Mouse (Mus musculus) adrenal gland, postnatal 36 days (tissue): ENCODE results near the gene Gdpd4. TPM values are rescaled to one million over a fixed set of nuclear protein-coding genes. Genes with fewer than 3 reads are reported as not detected.

Experiments
- DNase-seq, 2 experiments: peaks; one replicate each; pipeline ENCODE4 v3.0.0; 2021; ENCODE audit warnings: mixed read lengths in 1 of 2
- total RNA-seq, 2 experiments: library from RNA; stranded (reverse); gene quantifications; 2 replicates each; pipeline ENCODE4 v1.2.3; 2021

The Gdpd4 gene
- total RNA-seq, 2 experiments from 2014 or later: not detected

DNA sequence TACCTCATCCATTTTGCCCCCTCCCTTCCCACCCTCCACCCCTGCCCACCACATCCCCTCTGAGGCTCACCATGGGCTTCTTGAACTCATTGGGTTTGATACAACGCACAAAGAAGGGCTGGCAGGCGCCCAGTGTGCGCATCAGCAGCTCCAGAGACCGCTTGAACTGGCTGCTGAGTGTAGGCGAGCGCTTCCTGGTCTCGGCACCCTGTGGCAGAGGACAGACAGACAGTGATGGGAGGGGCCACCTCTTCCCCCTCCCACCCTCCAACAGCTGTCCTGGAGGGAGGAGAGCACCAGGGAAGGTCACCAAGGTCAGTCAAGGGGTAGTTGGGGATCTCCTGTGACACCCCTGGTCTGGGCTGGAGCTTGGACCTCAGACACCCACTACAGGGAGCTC, 165.6 kb downstream of the Gdpd4 start:
- no peak for DNase-seq

DNA sequence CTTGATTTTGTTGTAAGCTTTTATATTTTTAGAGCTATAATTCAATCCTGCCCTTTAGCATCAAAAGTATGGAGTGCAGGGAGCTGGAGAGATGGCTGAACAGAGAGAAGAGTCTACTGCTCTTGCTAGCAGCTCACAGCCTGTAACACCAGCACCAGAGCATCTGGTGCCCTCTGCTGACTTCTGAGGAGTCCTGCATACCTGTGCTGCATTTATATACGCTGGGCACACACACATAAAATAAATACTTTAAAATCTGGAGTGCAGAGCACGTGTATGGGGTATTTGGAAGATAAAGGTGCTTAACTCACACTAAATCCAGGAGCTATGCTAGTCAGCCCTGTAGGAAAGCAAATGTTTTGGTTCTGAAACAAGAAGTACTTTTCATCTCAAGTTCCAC, 166.6 kb downstream of the Gdpd4 start:
- no peak for DNase-seq

DNA sequence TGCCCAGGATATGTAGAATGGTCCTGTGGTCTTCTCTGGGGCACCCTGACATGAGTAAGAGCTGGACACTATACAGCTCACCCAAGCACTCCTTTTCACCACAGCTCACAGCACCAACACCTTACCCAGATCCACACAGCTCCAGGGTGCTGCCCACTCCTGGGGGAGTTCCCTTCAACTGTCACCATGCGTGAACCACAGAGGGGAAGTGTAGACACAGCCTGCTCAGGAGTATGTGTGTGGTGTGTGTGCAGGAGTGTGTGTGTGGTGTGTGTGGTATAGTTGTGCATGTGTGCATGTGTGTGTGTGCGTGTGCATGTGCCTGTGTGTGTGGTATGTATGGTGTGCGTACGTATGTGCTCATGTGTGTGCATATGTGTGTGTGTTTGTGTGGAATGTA, 176.1 kb downstream of the Gdpd4 start:
- DNase-seq: no peak

DNA sequence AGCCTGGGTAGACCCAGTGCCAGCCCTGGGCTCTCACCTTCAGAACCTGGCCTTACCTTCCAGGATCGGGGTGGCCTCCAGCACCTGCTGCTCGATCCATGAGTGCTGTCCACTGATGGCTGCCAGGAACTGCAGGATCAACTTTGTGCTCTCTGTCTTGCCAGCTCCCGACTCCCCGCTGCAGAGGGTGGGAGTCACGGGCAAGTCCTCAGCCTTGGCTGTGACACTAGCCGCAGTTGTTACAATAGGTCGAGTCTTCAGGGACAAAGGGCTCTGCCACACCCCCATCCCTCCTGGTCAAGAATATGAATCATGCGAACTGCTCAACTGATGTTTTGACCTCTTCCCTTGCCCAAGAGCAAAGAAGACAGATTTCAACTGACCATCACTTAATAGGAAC, 177.8 kb downstream of the Gdpd4 start:
- no peak for DNase-seq

Other genes starting within 250 kb of the Gdpd4 start
- gene Clns1a, start 223.3 kb upstream of the Gdpd4 start, total RNA-seq: 10 to 100 TPM; 55.6 to 58.4 TPM
- 1 to 10 TPM; 2.9 to 3.8 TPM for gene Aqp11, start 181.7 kb upstream of the Gdpd4 start, total RNA-seq
- 10 to 100 TPM; 18.8 to 25.0 TPM for gene Pak1, start 131.4 kb upstream of the Gdpd4 start, total RNA-seq
- gene Myo7a, start 199.6 kb downstream of the Gdpd4 start, total RNA-seq: 100 to 1,000 TPM; 102 to 124 TPM
- 1 to 10 TPM in 1 of 2 experiments, under 1 TPM in 1; 0.20 to 3.1 TPM for gene Omp, start 225.5 kb downstream of the Gdpd4 start, total RNA-seq